Mouse (Mus musculus) neutrophil, adult 5-6 weeks (primary cell): ENCODE results near the gene Sars2. TPM values are rescaled to one million over a fixed set of nuclear protein-coding genes. Genes with fewer than 3 reads are reported as not detected.
A peak's percentile ranks its signal among the peaks of the same experiment; 100 is the strongest.

Experiments
- ATAC-seq: fragments of 151-379, 151-347 bp; 2 replicates; pipeline ENCODE4 v1.8.0; 2017; ENCODE audit warnings: mild to moderate bottlenecking, moderate TSS enrichment; ENCODE audit not compliant: insufficient number of reproducible peaks, poor library complexity, low FRiP score, severe bottlenecking; ENCODE audit errors: extremely low read depth
- total RNA-seq: library from RNA; stranded (forward); fragments of 200-1000 nt; gene quantifications from 2 replicates; pipeline ENCODE4 v1.2.3, GENCODE M21; 2017

Gene Sars2
- total RNA-seq, 1 experiment from 2014 or later: 5.9 TPM

GRCm38 (mm10) chr7:28796562-28796975 is 54.8 kb downstream of the Sars2 start:
- peak; percentile 86 for ATAC-seq

GRCm38 (mm10) chr7:28799994-28800393 is 58.2 kb downstream of the Sars2 start:
- ATAC-seq: no peak

GRCm38 (mm10) chr7:28801451-28801850 is 59.7 kb downstream of the Sars2 start:
- ATAC-seq: no peak

GRCm38 (mm10) chr7:28801901-28802670 is 60.3 kb downstream of the Sars2 start:
- ATAC-seq: no peak

- ATAC-seq: no peak
These were observed 61.2 kb downstream of the Sars2 start for GRCm38 (mm10) chr7:28802846-28803588.

Other genes with a start within 250 kb of the Sars2 start
- gene Ifnl2, start 231.5 kb upstream of the Sars2 start, total RNA-seq: not detected in 2 replicates
- gene Ifnl3, start 219.2 kb upstream of the Sars2 start, total RNA-seq: not detected in 2 replicates
- gene Sycn, start 201.1 kb upstream of the Sars2 start, total RNA-seq: not detected in 2 replicates
- 0.49 and 0.70 TPM in 2 replicates for gene Nccrp1, start 194.7 kb upstream of the Sars2 start, total RNA-seq
- gene Samd4b, start 143.8 kb upstream of the Sars2 start, total RNA-seq: 15.2 and 16.8 TPM in 2 replicates
- 6.6 and 8.8 TPM in 2 replicates for gene Pak4, start 143.8 kb upstream of the Sars2 start, total RNA-seq
- not detected in 2 replicates for gene Acp7, start 110.7 kb upstream of the Sars2 start, total RNA-seq
- gene Fbxo27, start 49.1 kb upstream of the Sars2 start, total RNA-seq: not detected in 2 replicates
- gene Fbxo17, start 25.2 kb upstream of the Sars2 start, total RNA-seq: 0.61 and 0.81 TPM in 2 replicates
- gene Mrps12, start 172 bp upstream of the Sars2 start, total RNA-seq: 18.0 and 19.4 TPM in 2 replicates
- not detected in 2 replicates for gene Ccer2, start 14.2 kb downstream of the Sars2 start, total RNA-seq
- 39.3 and 45.8 TPM in 2 replicates for gene Sirt2, start 24.7 kb downstream of the Sars2 start, total RNA-seq
- gene Nfkbib, start 25.5 kb downstream of the Sars2 start, total RNA-seq: 23.5 and 24.3 TPM in 2 replicates
- gene Rinl, start 47.0 kb downstream of the Sars2 start, total RNA-seq: 95.7 and 108 TPM in 2 replicates
- gene Hnrnpl, start 66.5 kb downstream of the Sars2 start, total RNA-seq: 300 and 326 TPM in 2 replicates
- gene Ech1, start 83.2 kb downstream of the Sars2 start, total RNA-seq: 43.8 and 45.0 TPM in 2 replicates
- 25.1 and 34.3 TPM in 2 replicates for gene Lgals4, start 91.9 kb downstream of the Sars2 start, total RNA-seq
- not detected in 2 replicates for gene Lgals7, start 121.9 kb downstream of the Sars2 start, total RNA-seq
- 0.25 TPM in 1 of 2 replicates, not detected in the other for gene Capn12, start 139.4 kb downstream of the Sars2 start, total RNA-seq
- gene Actn4, start 220.3 kb downstream of the Sars2 start, total RNA-seq: 29.7 and 36.4 TPM in 2 replicates
- gene Eif3k, start 239.9 kb downstream of the Sars2 start, total RNA-seq: 191 and 195 TPM in 2 replicates
- 132 and 154 TPM in 2 replicates for gene Map4k1, start 240.1 kb downstream of the Sars2 start, total RNA-seq